20 mouse cellular contexts compared by ENCODE assay signal in the genomic region with DNA sequence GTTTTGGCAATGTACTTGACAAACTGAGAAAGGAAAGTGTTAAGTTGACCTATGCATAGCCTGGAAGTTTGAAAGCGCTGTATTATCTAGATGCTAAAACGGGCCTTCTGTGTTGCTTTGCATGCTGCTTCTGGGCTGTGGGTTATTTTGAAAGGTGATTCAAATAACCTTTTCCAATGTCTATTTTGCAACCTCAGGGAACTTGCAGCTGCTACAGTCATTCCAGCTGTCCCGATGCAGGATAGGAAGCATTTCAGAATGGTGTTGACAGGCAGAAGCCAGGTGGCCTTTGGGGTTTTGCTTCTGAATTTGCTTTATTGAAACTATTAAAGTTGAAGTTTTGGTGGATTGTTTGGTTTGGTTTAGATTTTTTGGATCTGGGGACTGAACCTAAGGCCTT. TPM values are rescaled to one million over a fixed set of nuclear protein-coding genes. Genes with fewer than 3 reads are reported as not detected.
DNase-seq lines count a peak whose midpoint lies in the region; ATAC-seq and TF ChIP-seq lines count a peak whose summit lies in the region.
"Had no signal": no experiment of that assay in that cellular context is flagged by ENCODE, and none has a peak within 500 bp of the region (broad histone marks: within the 10 kb centered on the region; RNA-seq: fewer than 3 reads in every experiment).

No protein-coding gene starts in this region.

- no peak overlapping the region for H3K4me3 ChIP-seq in heart, embryonic 14.5 days (ENCODE audit: control insufficient read depth in 1 of 2, insufficient read depth in 1 of 2, low read depth in 1 of 2, low read length in 2 of 2)
- no peak overlapping the region for H3K4me3 ChIP-seq in lung, embryonic 14.5 days (ENCODE audit: low read depth, low read length)
- H3K4me3 ChIP-seq: embryonic facial prominence, embryonic 12.5 days; hindbrain, embryonic 13.5 days; intestine, embryonic 15.5 days; liver, embryonic 12.5 days; midbrain, embryonic 15.5 days had no signal

- peak overlapping the region; percentile 43 for H3K9ac ChIP-seq in heart, embryonic 14.5 days (ENCODE audit: low read length)
- H3K9ac ChIP-seq in lung, embryonic 14.5 days: no peak overlapping the region
- H3K9ac ChIP-seq: embryonic facial prominence, embryonic 12.5 days; hindbrain, embryonic 13.5 days; intestine, embryonic 15.5 days; liver, embryonic 12.5 days; midbrain, embryonic 15.5 days had no signal

- intact Hi-C loops in heart, postnatal 36 days (cut with DNase I): no loop called here
- intact Hi-C loops in gastrocnemius, postnatal 14 days (cut with DNase I; ENCODE audit: low total_unique reads): no loop called here

- no peaks in the 10 kb centered on the region for H3K9me3 ChIP-seq in heart, embryonic 14.5 days (ENCODE audit: control insufficient read depth, low read length)
- H3K9me3 ChIP-seq in lung, embryonic 14.5 days (ENCODE audit: low read depth, low read length): no peaks in the 10 kb centered on the region
- H3K9me3 ChIP-seq: embryonic facial prominence, embryonic 12.5 days; hindbrain, embryonic 13.5 days; intestine, embryonic 15.5 days; liver, embryonic 12.5 days; midbrain, embryonic 15.5 days had no signal

- peaks cover 5 to 62% of the 10 kb centered on the region in 2 experiments for H3K4me1 ChIP-seq in heart, embryonic 14.5 days (ENCODE audit: control insufficient read depth in 2 of 2, insufficient read depth in 2 of 2, low read length in 2 of 2)
- peaks cover 4% of the 10 kb centered on the region; the same call in 1 of the 2 replicates for H3K4me1 ChIP-seq in lung, embryonic 14.5 days (ENCODE audit: insufficient read depth)

- TF ChIP-seq CTCF in lung, embryonic 14.5 days (IDR thresholded peaks at IDR 0.05; ENCODE audit: low read depth): no peak

- WGBS in heart, embryonic 14.5 days: 3% methylated on average over 3 of the region's 3 CpGs
- 31% methylated on average over 3 of the region's 3 CpGs for WGBS in lung, embryonic 14.5 days

- peak overlapping the region; percentile 42 to 54; a peak in 3 of 4 replicates for H3K27ac ChIP-seq in heart, embryonic 14.5 days (replicated peaks in 1 of 2; ENCODE audit: control insufficient read depth in 1 of 2, insufficient read depth in 1 of 2, low read depth in 2 of 2, low read length in 2 of 2)
- H3K27ac ChIP-seq in lung, embryonic 14.5 days (ENCODE audit: low read depth): no peak overlapping the region
- H3K27ac ChIP-seq: embryonic facial prominence, embryonic 12.5 days; hindbrain, embryonic 13.5 days; intestine, embryonic 15.5 days; liver, embryonic 12.5 days; midbrain, embryonic 15.5 days had no signal

- no peaks in the 10 kb centered on the region for H3K27me3 ChIP-seq in heart, embryonic 14.5 days (ENCODE audit: control insufficient read depth, insufficient read depth, low read length)
- H3K27me3 ChIP-seq in lung, embryonic 14.5 days (ENCODE audit: insufficient read depth, low read length): no peaks in the 10 kb centered on the region
- H3K27me3 ChIP-seq: embryonic facial prominence, embryonic 12.5 days; hindbrain, embryonic 13.5 days; intestine, embryonic 15.5 days; liver, embryonic 12.5 days; midbrain, embryonic 15.5 days had no signal

- ATAC-seq in heart, embryonic 14.5 days (ENCODE audit: insufficient number of reproducible peaks, insufficient read depth, low FRiP score, low read depth): no peak
- no peak for ATAC-seq in lung, embryonic 14.5 days (ENCODE audit: insufficient read depth)
- ATAC-seq: intestine, embryonic 15.5 days; liver, embryonic 12.5 days; midbrain, embryonic 15.5 days had no signal

- peak overlapping the region; percentile 38 for H3K4me2 ChIP-seq in heart, embryonic 14.5 days (ENCODE audit: low read length)
- no peak overlapping the region for H3K4me2 ChIP-seq in lung, embryonic 14.5 days
- H3K4me2 ChIP-seq: embryonic facial prominence, embryonic 12.5 days; hindbrain, embryonic 13.5 days; intestine, embryonic 15.5 days; liver, embryonic 12.5 days; midbrain, embryonic 15.5 days had no signal

- no peak for DNase-seq in heart, postnatal 36 days
- peak; percentile 27 for DNase-seq in lung, embryonic 14.5 days
- DNase-seq in lung, postnatal 25 days (ENCODE audit: low spot score): no peak
- DNase-seq in gastrocnemius, postnatal 14 days: peak; percentile 27
- DNase-seq in skeletal muscle tissue, adult 2 months (ENCODE audit: low read depth, low spot score): peak; percentile 90
- DNase-seq in kidney, adult 9 months: no peak
- DNase-seq in cerebellum, adult 9-10 months: no peak
- DNase-seq: adrenal gland, postnatal 36 days; cerebellum, adult 11 months; cerebellum, postnatal 36 days; kidney, postnatal 14 days; layer of hippocampus, adult 9-11 months; right cerebral cortex, postnatal 14 days; thymus, postnatal 4 days had no signal

- H3K36me3 ChIP-seq in heart, embryonic 14.5 days (ENCODE audit: control insufficient read depth, insufficient read depth, low read length): no peaks in the 10 kb centered on the region
- H3K36me3 ChIP-seq in lung, embryonic 14.5 days (ENCODE audit: insufficient read depth): no peaks in the 10 kb centered on the region
- H3K36me3 ChIP-seq: embryonic facial prominence, embryonic 12.5 days; hindbrain, embryonic 13.5 days; intestine, embryonic 15.5 days; midbrain, embryonic 15.5 days had no signal

RNA-seq across cellular contexts. Expression of gene Ptp4a2, which starts 17.1 kb away (rescaled TPM):
- 350 and 362 TPM in 2 replicates for polyA plus RNA-seq in heart, embryonic 14.5 days (2014; fragmentation: Nextera tagmentation; extraction: Ambion mirVana)
- total RNA-seq in heart, postnatal 36 days (2021): 100 to 1,000 TPM; 203 to 210 TPM
- 291 and 336 TPM in 2 replicates for polyA plus RNA-seq in lung, embryonic 14.5 days (2014; fragmentation: Nextera tagmentation; extraction: Ambion mirVana)
- 100 to 1,000 TPM; 515 to 580 TPM for total RNA-seq in gastrocnemius, postnatal 14 days (2021)

Comparison
In these comparisons a context has a peak if more than half of its experiments do, and no peak if none do; other contexts are left out.
1. DNase-seq: peak in lung, embryonic 14.5 days (single experiment), gastrocnemius, postnatal 14 days (single experiment) and skeletal muscle tissue, adult 2 months (single experiment); none in heart, postnatal 36 days (0 of 2), lung, postnatal 25 days (single experiment), kidney, adult 9 months (single experiment) and cerebellum, adult 9-10 months (single experiment).